Mouse (Mus musculus) stomach, postnatal 0 days (tissue): ENCODE measurements at regions not wholly inside any gene's neighbourhood (a gene's known extent, or its start where the extent isn't known, plus 50 kb on each side); places are given as distances from the start of the nearest gene placed in this dataset.
"Not testable (repeated sequence)": the region's sequence is repeated elsewhere in the genome, so short reads cannot be mapped to it uniquely, and the experiment has no call there.

Experiments used
- ATAC-seq: fragments of 200-750 bp; cut with Nextera tagmentation; 2 replicates; pipeline ENCODE4 v1.8.0; 2017; ENCODE audit not compliant: low FRiP score, low TSS enrichment
- DNase-seq: peaks from one replicate; pipeline ENCODE4 v3.0.0-alpha.2; 2016; ENCODE audit warnings: low spot score
- H3K27ac ChIP-seq: fragments of 300-500 bp; sonication (generic); replicated peaks from 2 replicates; pipeline ENCODE4 v1.5.1; 2014; ENCODE audit warnings: mild to moderate bottlenecking, control low read depth
- H3K27me3 ChIP-seq: fragments of 300-500 bp; sonication (generic); 2 replicates; pipeline ENCODE4 v1.6.1; 2014; ENCODE audit warnings: low read length; ENCODE audit not compliant: control insufficient read depth, insufficient read depth
- H3K36me3 ChIP-seq: fragments of 300-500 bp; sonication (generic); 2 replicates; pipeline ENCODE4 v1.6.1; 2014; ENCODE audit warnings: low read length, mixed read lengths; ENCODE audit not compliant: control insufficient read depth, insufficient read depth
- H3K4me1 ChIP-seq: fragments of 300-500 bp; sonication (generic); replicated peaks from 2 replicates; pipeline ENCODE4 v1.6.1; 2014; ENCODE audit warnings: antibody characterized with exemption; ENCODE audit not compliant: control insufficient read depth, insufficient read depth
- H3K4me2 ChIP-seq: fragments of 300-500 bp; sonication (generic); replicated peaks from 2 replicates; pipeline ENCODE4 v1.6.1; 2014; ENCODE audit warnings: low read depth, mild to moderate bottlenecking, control low read depth, moderate library complexity
- H3K4me3 ChIP-seq: fragments of 300-500 bp; sonication (generic); 2 replicates; pipeline ENCODE4 v1.5.1; 2014; ENCODE audit warnings: low read depth, low read length, control low read depth
- H3K9ac ChIP-seq: fragments of 300-500 bp; sonication (generic); 2 replicates; pipeline ENCODE4 v1.6.1; 2014; ENCODE audit warnings: mild to moderate bottlenecking, low read length, control low read depth, mixed read lengths
- H3K9me3 ChIP-seq: fragments of 300-500 bp; sonication (generic); 2 replicates; pipeline ENCODE4 v1.6.1; 2016; ENCODE audit warnings: low read length; ENCODE audit not compliant: control insufficient read depth
- CTCF ChIP-seq: IDR thresholded peaks from 2 replicates; pipeline ENCODE4 v1.5.1; 2016; ENCODE audit warnings: antibody characterized with exemption, low read depth, mild to moderate bottlenecking, moderate library complexity
- EP300 ChIP-seq: optimal IDR thresholded peaks from 2 replicates; pipeline ENCODE3; 2016; ENCODE audit warnings: antibody characterized with exemption
- WGBS: fragments of 180-500 bp; shearing (Covaris S2); extraction: QIAGEN DNeasy Blood & Tissue Kit; methylation state at CpG from one replicate; pipeline ENCODE4 v1.1.7; 2014; 5-methylcytosine and 5-hydroxymethylcytosine counted together

DNA sequence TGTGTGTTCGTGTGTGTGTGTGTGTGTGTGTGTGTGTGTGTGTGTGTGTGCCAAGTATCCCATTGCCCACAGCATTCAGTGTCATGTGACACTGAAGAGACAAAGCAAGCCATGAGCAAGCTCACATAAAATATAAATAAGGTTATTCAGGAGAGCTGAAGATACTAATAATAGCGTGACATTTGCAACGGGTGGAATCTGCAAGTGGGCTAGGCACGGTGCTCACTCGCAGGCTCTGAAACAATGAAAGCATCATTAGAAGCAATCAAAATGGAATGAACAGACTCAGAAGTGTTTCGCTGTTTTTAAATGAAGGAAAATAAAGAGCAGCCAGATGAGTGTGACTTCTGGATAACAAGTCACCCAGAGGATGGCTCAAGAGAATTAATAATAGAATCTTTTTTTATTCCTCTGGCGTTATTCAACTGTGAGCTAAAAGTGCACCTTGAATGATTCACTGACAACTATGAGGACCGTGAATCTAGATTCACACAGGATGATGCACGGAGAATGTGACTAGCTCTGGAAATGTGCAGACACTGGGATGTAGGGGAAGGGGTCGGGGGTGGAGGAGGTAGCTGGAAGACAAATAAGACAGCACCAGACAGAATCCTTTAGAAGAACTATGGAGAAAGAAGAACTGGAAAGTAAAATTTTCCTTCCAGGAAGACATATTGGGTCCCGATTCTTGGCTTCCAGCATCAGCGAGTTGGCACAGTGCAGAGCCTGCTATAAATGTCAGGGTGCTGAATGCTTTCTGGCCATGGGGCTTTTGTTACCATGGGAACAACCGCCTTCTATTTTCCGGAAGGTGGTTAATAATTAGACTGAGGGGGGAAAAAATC lies 55.3 kb downstream of the Actbl2 start:
- no peaks in the 10 kb centered on the region for H3K36me3 ChIP-seq

GRCm38 (mm10) chr13:111310693-111311045 lies 55.9 kb downstream of the Actbl2 start:
- Histone ChIP-seq H3K36me3 (no peaks in the 10 kb centered on the region), H3K4me2 (no peak overlapping the region), H3K9ac (no peak overlapping the region), H3K4me1 (no peaks in the 10 kb centered on the region), H3K27me3 (no peaks in the 10 kb centered on the region), H3K4me3 (no peak overlapping the region), H3K9me3 (0 out of 2 replicates have a peak, but pooled peaks cover 2% of the 10 kb centered on the region), H3K27ac (no peak overlapping the region)
- DNase-seq (peak; percentile 4), ATAC-seq (no peak)
- WGBS: 92% methylated on average over 1 of the region's 1 CpGs
- TF ChIP-seq CTCF: no peak
- TF ChIP-seq EP300: no peak

More for the DNA sequence above, 55.3 kb downstream of the Actbl2 start:
- DNase-seq (no peak), ATAC-seq (no peak)
- TF ChIP-seq EP300: no peak
- TF ChIP-seq CTCF: no peak
- Histone ChIP-seq H3K27me3 (no peaks in the 10 kb centered on the region), H3K4me1 (no peaks in the 10 kb centered on the region), H3K4me3 (no peak overlapping the region), H3K9ac (no peak overlapping the region), H3K27ac (no peak overlapping the region), H3K4me2 (no peak overlapping the region), H3K9me3 (0 out of 2 replicates have a peak, but pooled peaks cover 2% of the 10 kb centered on the region)
- WGBS: 77% methylated on average over 14 of the region's 14 CpGs

DNA sequence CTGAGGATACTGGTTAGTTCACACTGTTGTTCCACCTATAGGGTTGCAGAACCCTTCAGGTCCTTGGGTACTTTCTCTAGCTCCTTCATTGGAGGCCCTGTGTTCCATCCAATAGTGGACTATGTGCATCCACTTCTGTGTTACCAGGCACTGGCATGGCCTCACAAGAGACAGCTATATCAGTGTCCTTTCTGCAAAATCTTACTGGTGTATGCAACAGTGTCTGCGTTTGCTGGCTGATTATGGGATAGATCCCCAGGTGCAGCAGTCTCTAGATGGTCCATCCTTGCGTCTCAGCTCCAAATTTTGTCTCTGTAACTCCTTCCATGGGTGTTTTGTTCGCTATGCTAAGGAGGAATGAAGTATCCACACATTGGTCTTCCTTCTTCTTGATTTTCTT lies 58.7 kb downstream of the Actbl2 start:
- not testable (repeated sequence) for H3K4me1 ChIP-seq, DNase-seq, H3K27ac ChIP-seq, H3K9me3 ChIP-seq, H3K4me3 ChIP-seq, H3K9ac ChIP-seq, H3K27me3 ChIP-seq, H3K36me3 ChIP-seq, H3K4me2 ChIP-seq, ATAC-seq
- WGBS: 85% methylated on average over 3 of the region's 3 CpGs

DNA sequence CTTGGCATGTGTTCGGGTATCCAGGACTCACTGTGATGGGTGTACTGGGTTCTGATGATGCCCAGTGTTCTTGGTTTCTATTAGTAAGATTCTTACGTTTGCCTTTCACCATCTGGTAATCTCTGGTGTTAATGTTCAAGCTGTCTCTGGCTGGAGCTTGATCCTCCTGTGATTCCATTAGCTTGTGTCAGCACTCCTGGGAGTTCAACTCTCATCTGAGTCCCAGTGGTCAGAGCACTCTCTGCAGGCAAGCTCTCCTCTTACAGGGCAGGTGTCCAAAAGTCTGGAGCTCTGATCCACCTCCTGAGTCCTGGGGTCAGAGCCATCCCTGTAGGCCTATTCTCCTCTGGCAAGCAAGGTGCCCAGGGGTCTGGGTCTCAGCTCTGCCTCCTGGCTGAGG lies 63.1 kb downstream of the Actbl2 start:
- H3K9ac ChIP-seq, H3K27ac ChIP-seq, H3K4me1 ChIP-seq, H3K36me3 ChIP-seq, H3K27me3 ChIP-seq, ATAC-seq, H3K4me2 ChIP-seq, H3K9me3 ChIP-seq, H3K4me3 ChIP-seq, DNase-seq: not testable (repeated sequence)
- 83% methylated on average over 2 of the region's 2 CpGs for WGBS

DNA sequence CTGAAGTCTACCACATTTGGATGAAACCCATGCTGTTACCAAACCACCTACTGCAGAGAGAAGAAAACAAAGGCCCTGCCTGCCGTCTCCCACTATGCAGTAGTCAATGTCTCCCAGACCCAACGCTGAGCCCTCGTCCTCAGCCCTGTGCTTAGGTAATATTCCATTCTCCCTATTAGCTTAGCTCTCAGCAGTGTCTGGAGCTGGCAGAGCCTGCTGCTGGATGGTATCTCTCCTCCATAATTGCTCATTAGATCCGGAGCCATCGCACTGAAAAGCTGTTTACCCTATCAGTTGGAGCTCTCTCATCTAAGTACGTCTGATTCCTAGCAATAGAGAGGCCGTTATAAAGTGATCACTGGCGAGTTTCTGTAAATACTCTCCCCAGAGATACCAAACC lies 68.4 kb downstream of the Actbl2 start:
- no peak overlapping the region for H3K9ac ChIP-seq
- no peaks in the 10 kb centered on the region for H3K9me3 ChIP-seq
- DNase-seq: no peak
- H3K4me1 ChIP-seq: no peaks in the 10 kb centered on the region
- TF ChIP-seq CTCF (no peak), EP300 (no peak)
- WGBS: 47% methylated on average over 8 of the region's 8 CpGs
- H3K4me3 ChIP-seq: no peak overlapping the region
- H3K27ac ChIP-seq: no peak overlapping the region
- no peak overlapping the region for H3K4me2 ChIP-seq
- ATAC-seq: no peak
- H3K36me3 ChIP-seq: no peaks in the 10 kb centered on the region
- no peaks in the 10 kb centered on the region for H3K27me3 ChIP-seq

DNA sequence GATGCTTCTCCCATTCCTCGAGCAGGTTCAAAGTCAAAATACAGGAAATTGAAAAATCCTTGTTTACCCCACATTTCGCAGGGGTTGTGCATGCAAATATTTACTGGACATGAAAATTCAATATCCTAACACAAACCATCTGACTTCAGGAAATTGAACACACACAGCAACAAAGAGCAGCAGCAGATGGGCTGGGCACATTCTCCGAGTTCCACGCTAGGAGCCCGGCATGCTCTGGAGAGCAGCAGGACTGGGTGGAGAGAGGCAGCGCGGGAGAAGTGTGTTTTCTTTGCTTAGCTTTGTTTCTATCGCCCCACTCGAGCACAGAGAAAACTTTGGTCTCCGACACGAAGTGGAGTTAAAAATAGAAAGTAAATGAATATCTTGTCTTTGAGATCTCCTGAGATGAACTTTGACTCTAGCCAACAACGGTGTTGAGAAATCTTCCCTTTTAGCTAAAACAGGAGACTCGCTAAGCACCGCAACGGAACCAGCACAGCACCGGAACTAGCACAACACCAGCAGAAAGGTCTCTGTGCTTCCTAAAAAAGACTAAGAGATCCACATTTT lies 71.4 kb downstream of the Actbl2 start:
- H3K4me2 ChIP-seq: 0 out of 2 replicates have a peak overlapping the region, but pooled peaks have one; percentile 6
- no peak overlapping the region for H3K27ac ChIP-seq
- WGBS: 48% methylated on average over 16 of the region's 16 CpGs
- H3K9ac ChIP-seq: no peak overlapping the region
- H3K27me3 ChIP-seq: no peaks in the 10 kb centered on the region
- ATAC-seq (no peak), DNase-seq (peak; percentile 19)
- H3K36me3 ChIP-seq: no peaks in the 10 kb centered on the region
- TF ChIP-seq CTCF (no peak), EP300 (no peak)
- no peaks in the 10 kb centered on the region for H3K4me1 ChIP-seq
- H3K9me3 ChIP-seq: no peaks in the 10 kb centered on the region
- no peak overlapping the region for H3K4me3 ChIP-seq
